Mouse (Mus musculus): ENCODE results near the gene Lefty2.

Lefty2 gene

GRCm38 (mm10) chr1:180892808-180893207 lies at the start of gene Lefty2:
TSS of gene Lefty2 (plus strand) at chr1:180893108.
- in situ Hi-C loops (cut with MboI; ENCODE audit: low pct_unique_long_range_greater_than_20kb in 1 of 2, low sequenced_read_pairs in 2 of 2, unreplicated experiment in 1 of 2): no loop called here

GRCm38 (mm10) chr1:180848114-180848510 lies 44.8 kb upstream of the Lefty2 start:
- in situ Hi-C loops (cut with MboI; ENCODE audit: low pct_unique_long_range_greater_than_20kb in 1 of 2, low sequenced_read_pairs in 2 of 2, unreplicated experiment in 1 of 2): no loop called here

DNA sequence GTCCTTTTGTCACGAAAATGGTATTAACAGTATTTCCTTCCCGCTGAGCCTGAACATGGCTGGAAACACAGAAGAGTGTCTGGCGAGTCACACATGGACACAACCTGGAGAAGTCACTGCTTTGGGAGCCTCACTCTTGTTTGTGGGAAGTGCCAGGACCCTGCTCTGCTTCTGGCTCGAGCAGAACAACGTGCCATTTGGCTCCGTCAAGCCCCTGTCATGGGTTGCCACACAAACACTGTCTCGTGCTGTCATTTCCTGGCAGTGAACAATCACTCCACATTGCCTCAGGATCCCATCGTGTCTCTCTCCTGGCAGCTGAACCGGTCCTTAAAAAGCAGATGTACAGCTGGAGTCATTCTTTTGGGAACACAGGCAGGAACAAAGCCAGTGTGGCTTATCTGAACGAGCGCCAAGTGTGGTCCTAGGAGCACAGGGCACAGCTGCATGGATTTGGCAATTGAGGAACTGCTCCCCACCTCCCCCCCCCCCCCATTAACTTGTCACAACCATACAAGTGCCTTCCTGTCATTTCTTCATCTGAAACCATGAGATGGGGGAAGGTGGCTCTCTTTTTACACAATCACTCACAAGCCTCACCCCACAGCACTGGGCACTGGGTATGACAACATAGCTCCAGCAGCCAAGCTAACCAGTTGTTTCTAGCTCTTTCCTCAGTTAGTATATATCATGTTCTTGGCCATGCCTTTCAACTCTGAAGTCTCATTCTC lies 44.2 kb upstream of the Lefty2 start:
- in situ Hi-C loops (cut with MboI; ENCODE audit: low pct_unique_long_range_greater_than_20kb in 1 of 2, low sequenced_read_pairs in 2 of 2, unreplicated experiment in 1 of 2): no loop called here

DNA sequence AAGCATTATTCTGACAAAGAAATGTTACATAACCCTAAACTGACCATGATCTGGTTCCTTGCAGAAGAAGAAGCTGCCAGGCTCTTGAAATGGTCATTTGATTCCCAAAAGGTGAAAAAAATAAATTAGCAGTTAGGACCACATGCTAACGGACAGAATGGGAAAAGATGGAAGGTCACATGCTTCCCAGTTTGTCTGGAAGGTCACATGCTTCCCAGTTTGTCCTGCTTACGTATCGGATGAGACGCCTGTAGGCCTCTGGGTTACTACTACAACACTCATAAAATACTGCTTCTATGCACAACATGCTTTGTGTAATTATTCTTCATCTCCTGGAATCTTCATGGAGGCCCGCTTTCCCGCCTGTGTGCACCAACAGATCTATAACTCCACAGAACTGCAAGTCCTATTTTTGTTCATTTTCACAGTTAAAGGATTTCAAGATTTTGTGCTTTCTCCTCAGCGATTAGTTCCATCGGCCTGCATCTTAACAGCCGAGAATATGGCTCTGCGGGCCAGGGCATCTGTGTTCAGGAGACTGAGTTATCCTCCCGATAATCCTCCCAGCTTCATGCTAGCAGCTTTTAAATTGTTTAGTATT lies 43.1 kb upstream of the Lefty2 start:
- in situ Hi-C loops (cut with MboI; ENCODE audit: low pct_unique_long_range_greater_than_20kb in 1 of 2, low sequenced_read_pairs in 2 of 2, unreplicated experiment in 1 of 2): loop anchor here (25.0 kb wide), 1 partner anchor 288 kb away; the partner anchor contains the start of genes Cnih4 (in 2 of the 2) and Nvl (in 2 of the 2)

DNA sequence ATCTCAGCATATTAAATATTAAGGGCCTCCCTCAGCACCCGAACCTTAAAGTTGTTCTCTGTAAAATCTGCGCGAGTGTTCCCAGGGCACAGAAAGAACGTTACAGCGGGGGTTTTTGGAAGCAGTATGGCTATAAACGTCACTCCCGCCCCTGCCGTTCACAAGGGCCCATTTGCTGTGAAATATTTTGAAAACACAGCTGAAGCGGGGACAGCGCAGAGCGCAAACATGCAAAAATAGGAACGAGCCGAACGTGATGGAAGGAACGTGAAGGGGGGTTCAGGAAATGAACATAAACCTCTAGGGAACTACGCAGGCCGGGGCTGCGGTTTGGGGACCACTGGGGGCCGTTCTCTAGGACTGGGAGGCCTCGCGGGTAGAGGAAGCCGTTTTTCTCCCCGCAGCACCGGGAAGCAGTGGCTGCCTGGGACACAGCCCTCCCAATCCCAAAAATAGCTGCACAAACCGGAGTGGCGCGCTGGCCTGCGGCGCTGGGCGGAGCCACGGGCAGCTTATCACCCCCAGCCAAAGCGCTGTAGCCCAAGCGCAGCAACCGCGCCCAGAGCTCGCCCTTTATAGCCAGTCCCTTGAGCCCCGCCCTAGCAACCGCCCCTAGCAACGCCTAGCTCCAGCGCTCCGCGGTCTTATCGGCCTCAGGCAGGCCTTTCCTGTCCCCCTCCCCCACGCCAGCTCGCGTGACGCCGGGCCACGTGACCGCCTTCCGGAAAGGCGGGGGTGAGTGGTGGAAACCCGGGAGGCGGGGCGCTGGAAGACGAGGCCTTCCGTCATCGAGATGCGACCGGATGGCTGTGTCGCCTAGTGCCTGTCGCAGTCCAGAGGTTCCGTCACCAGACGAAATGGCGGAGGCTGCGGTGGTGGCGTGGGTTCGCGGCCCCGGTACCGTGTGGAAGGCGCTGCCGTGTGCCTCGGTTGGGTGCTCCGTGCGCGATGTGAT lies 42.3 kb upstream of the Lefty2 start, which contains the start of gene Sde2:
Gene Sde2, plus strand, starts transcription at position 812 of the 955 bp plus-strand sequence.
- in situ Hi-C loops (cut with MboI; ENCODE audit: low pct_unique_long_range_greater_than_20kb in 1 of 2, low sequenced_read_pairs in 2 of 2, unreplicated experiment in 1 of 2): loop anchor here (25.0 kb wide), 1 partner anchor 287 kb away; the partner anchor contains the start of genes Cnih4 (in 2 of the 2) and Nvl (in 2 of the 2)

DNA sequence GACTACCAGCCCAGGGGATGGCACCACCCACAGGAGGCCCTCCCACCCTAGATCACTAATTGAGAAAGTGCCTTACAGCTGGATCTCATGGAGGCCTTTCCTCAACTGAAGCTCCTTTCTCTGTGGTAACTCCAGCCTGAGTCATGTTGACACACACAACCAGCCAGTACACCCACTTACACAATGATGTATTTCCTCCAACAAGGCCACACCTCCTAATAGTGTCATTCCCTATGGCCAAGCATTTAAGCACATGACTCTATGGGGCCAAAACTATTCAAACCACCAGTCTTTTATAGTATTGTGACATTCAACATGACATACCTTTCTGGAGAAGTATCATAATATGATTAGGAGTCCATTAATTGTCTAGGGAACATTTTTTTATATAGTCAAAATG lies 34.1 kb upstream of the Lefty2 start:
- in situ Hi-C loops (cut with MboI; ENCODE audit: low pct_unique_long_range_greater_than_20kb in 1 of 2, low sequenced_read_pairs in 2 of 2, unreplicated experiment in 1 of 2): loop anchor here (25.0 kb wide), 1 partner anchor 279 kb away; the partner anchor contains the start of genes Cnih4 (in 2 of the 2) and Nvl (in 2 of the 2)

DNA sequence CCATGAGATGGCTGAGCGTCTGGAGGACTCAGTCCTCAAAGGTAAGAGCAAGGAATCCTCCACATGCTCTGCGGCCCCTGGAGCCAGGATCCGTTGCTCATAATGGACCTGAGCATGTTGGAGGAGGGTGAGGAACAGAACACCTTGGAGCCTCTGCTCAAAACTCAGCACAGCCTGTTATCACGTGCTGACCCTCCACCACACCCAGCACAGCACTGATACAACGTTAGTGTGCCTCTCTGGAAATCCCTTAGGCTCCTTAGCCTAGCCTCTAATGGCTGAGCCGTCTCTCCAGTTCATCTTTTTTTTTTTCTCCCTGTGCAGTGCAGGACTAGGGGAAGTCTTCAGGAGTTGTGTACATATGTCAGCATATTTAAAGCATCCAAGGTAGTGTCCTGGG lies 32.9 kb upstream of the Lefty2 start:
- in situ Hi-C loops (cut with MboI; ENCODE audit: low pct_unique_long_range_greater_than_20kb in 1 of 2, low sequenced_read_pairs in 2 of 2, unreplicated experiment in 1 of 2): loop anchor here (25.0 kb wide), 1 partner anchor 277 kb away; the partner anchor contains the start of genes Cnih4 (in 2 of the 2) and Nvl (in 2 of the 2)

- in situ Hi-C loops (cut with MboI; ENCODE audit: low pct_unique_long_range_greater_than_20kb in 1 of 2, low sequenced_read_pairs in 2 of 2, unreplicated experiment in 1 of 2): loop anchor here (25.0 kb wide), 1 partner anchor 274 kb away; the partner anchor contains the start of genes Cnih4 (in 2 of the 2) and Nvl (in 2 of the 2)
Measured at GRCm38 (mm10) chr1:180863606-180864005, 29.3 kb upstream of the Lefty2 start.

DNA sequence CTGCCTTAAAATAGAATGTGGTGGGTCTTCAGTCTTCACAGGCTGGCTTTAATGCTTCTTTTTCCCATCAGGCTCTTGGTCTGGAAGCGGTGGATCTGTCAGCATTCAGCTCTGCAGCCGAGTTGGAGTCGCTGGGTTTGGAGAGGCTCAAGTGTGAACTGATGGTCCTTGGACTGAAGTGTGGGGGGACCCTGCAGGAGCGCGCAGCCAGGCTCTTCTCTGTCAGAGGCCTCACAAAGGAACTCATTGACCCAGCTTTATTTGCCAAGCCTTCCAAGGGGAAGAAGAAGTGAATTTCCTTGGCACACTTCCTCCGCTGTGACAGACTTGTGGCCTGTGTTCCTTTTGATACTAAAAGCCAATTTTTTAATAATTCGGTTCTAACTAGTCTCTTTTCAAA lies 26.9 kb upstream of the Lefty2 start:
- in situ Hi-C loops (cut with MboI; ENCODE audit: low pct_unique_long_range_greater_than_20kb in 1 of 2, low sequenced_read_pairs in 2 of 2, unreplicated experiment in 1 of 2): loop anchor here (25.0 kb wide), 1 partner anchor 271 kb away; the partner anchor contains the start of genes Cnih4 (in 2 of the 2) and Nvl (in 2 of the 2)

- in situ Hi-C loops (cut with MboI; ENCODE audit: low pct_unique_long_range_greater_than_20kb in 1 of 2, low sequenced_read_pairs in 2 of 2, unreplicated experiment in 1 of 2): loop anchor here (25.0 kb wide), 1 partner anchor 267 kb away; the partner anchor contains the start of genes Cnih4 (in 2 of the 2) and Nvl (in 2 of the 2)
Measured at GRCm38 (mm10) chr1:180870122-180870650, 22.7 kb upstream of the Lefty2 start.

- in situ Hi-C loops (cut with MboI; ENCODE audit: low pct_unique_long_range_greater_than_20kb in 1 of 2, low sequenced_read_pairs in 2 of 2, unreplicated experiment in 1 of 2): loop anchor here (25.0 kb wide), 1 partner anchor 263 kb away; the partner anchor contains the start of genes Cnih4 (in 2 of the 2) and Nvl (in 2 of the 2)
Measured at GRCm38 (mm10) chr1:180873861-180874484, 18.9 kb upstream of the Lefty2 start.

- in situ Hi-C loops (cut with MboI; ENCODE audit: low pct_unique_long_range_greater_than_20kb in 1 of 2, low sequenced_read_pairs in 2 of 2, unreplicated experiment in 1 of 2): loop anchor here (25.0 kb wide), 1 partner anchor 263 kb away; the partner anchor contains the start of genes Cnih4 (in 2 of the 2) and Nvl (in 2 of the 2)
Measured at GRCm38 (mm10) chr1:180874615-180875014, 18.3 kb upstream of the Lefty2 start.

DNA sequence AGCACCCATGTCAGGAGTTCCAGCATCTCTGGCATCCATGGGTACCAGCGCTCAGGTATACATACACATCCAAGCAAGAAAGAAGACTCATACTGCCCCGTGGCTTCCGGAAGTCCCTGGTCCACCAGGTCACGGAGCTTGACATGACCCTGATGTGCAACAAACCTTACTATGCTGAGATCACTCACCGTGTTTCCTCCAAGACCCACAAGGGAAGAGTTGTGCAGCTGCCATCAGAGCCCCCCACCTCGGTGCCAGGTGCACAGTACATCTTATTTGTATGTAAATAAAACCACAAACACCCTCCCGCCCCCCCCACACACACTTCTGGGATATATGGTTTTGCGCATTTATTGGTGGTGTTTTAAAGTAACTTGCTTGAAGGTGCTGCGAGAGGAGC lies 17.8 kb upstream of the Lefty2 start:
- in situ Hi-C loops (cut with MboI; ENCODE audit: low pct_unique_long_range_greater_than_20kb in 1 of 2, low sequenced_read_pairs in 2 of 2, unreplicated experiment in 1 of 2): no loop called here

DNA sequence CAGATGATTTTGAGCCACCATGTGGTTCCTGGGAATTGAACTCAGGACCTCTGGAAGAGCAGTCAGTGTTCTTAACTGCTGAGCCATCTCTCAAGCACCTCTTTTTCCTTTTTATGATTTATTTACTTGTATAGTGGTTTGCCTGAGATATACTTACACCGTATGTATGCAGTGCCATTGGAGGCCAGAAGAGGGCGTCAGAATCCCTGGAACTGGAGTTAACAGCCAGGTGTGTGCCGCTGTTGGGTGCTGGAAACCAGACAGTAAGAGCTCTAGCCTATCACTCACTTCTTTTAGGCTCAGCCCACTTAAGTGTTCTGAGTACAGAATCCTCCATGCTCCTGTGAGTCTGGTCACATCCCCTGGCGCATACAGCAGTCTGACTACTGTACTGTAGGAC lies 15.4 kb upstream of the Lefty2 start:
- in situ Hi-C loops (cut with MboI; ENCODE audit: low pct_unique_long_range_greater_than_20kb in 1 of 2, low sequenced_read_pairs in 2 of 2, unreplicated experiment in 1 of 2): no loop called here

- in situ Hi-C loops (cut with MboI; ENCODE audit: low pct_unique_long_range_greater_than_20kb in 1 of 2, low sequenced_read_pairs in 2 of 2, unreplicated experiment in 1 of 2): no loop called here
Measured at GRCm38 (mm10) chr1:180881768-180882167, 11.1 kb upstream of the Lefty2 start.

GRCm38 (mm10) chr1:180883731-180884130 lies 9.2 kb upstream of the Lefty2 start:
- in situ Hi-C loops (cut with MboI; ENCODE audit: low pct_unique_long_range_greater_than_20kb in 1 of 2, low sequenced_read_pairs in 2 of 2, unreplicated experiment in 1 of 2): no loop called here

DNA sequence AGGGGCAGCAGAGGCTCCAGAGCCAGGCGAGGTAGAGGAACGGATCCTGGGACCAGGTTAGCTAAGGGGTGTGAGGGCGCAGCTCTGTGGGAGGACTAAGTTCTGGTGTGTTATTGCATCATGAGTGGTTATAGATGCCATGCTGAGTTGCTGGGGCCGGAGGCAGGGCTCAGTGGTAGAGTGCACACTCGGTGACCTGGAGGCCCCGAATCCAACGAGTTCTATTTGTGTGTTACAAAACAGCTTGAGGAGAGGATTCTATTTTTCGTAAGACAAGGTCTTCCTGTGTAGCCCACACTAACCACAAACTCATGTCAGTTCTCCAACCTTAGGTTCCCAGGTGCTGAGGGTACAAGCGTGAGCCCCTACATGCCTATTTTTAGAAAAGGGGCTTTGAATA lies 8.4 kb upstream of the Lefty2 start:
- in situ Hi-C loops (cut with MboI; ENCODE audit: low pct_unique_long_range_greater_than_20kb in 1 of 2, low sequenced_read_pairs in 2 of 2, unreplicated experiment in 1 of 2): no loop called here
